Mouse (Mus musculus) bone marrow, adult 2 months (tissue): ENCODE measurements around the gene Ifngr1.

Source experiments
- CTCF ChIP-seq: fragments of 200-500 bp; IDR thresholded peaks from 2 replicates; pipeline ENCODE4 v1.5.1; 2011; ENCODE audit warnings: low read length, control low read depth; ENCODE audit not compliant: control insufficient read depth, insufficient read depth
- POLR2A ChIP-seq: fragments of 200-500 bp; IDR thresholded peaks from 2 replicates; pipeline ENCODE4 v1.6.1; 2011; ENCODE audit warnings: low read depth, mild to moderate bottlenecking, control low read depth, low read length, borderline replicate concordance; ENCODE audit not compliant: control insufficient read depth

DNA sequence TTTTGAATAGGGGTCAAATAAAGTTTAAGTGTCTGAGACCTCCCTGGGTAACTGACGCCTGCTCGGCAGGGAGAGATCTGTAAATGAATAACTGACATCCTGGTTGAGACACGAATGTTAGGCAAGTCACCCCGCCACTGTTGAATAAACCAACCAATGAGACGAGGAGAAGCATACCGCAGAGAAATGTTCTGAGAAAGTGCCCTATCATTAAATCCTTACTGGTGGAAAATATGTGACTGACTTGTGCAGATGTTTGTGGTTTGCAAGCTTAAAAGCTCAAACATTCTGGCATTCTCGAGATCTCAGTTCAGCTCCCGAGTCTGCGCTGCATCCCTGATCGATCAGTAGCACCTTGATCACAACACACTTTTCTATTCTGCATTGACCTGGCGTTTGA is 6.3 kb downstream of the Ifngr1 start:
- TF ChIP-seq CTCF (no peak), POLR2A (no peak)
